Mouse (Mus musculus) lung, postnatal 0 days (tissue): Measurements from ENCODE around the gene Phf7. TPM values are rescaled to one million over a fixed set of nuclear protein-coding genes. Genes with fewer than 3 reads are reported as not detected.
A peak's percentile ranks its signal among the peaks of the same experiment; 100 is the strongest.

Source experiments
- ATAC-seq: fragments of 200-750 bp; cut with Nextera tagmentation; 2 replicates; pipeline ENCODE4 v1.8.0; 2017; ENCODE audit warnings: moderate library complexity
- DNase-seq: peaks from one replicate; pipeline ENCODE4 v3.0.0-alpha.2; 2016; ENCODE audit warnings: low spot score
- H3K27ac ChIP-seq: fragments of 300-500 bp; sonication (generic); 2 replicates; pipeline ENCODE4 v1.5.1; 2014; ENCODE audit warnings: antibody characterized with exemption, mild to moderate bottlenecking, low read length, mixed read lengths
- H3K27me3 ChIP-seq: fragments of 300-500 bp; sonication (generic); replicated peaks from 2 replicates; pipeline ENCODE4 v1.6.1; 2014; ENCODE audit warnings: low read length, mixed read lengths; ENCODE audit not compliant: insufficient read depth
- H3K36me3 ChIP-seq: fragments of 300-500 bp; sonication (generic); 2 replicates; pipeline ENCODE4 v1.6.1; 2014; ENCODE audit warnings: low read length, mixed read lengths; ENCODE audit not compliant: insufficient read depth
- H3K4me1 ChIP-seq: fragments of 300-500 bp; sonication (generic); 2 replicates; pipeline ENCODE4 v1.6.1; 2014; ENCODE audit warnings: antibody characterized with exemption, low read depth, low read length, mixed read lengths; ENCODE audit not compliant: insufficient read depth
- H3K4me2 ChIP-seq: fragments of 300-500 bp; sonication (generic); replicated peaks from 2 replicates; pipeline ENCODE4 v1.6.1; 2014; ENCODE audit warnings: low read depth, mild to moderate bottlenecking, low read length, moderate library complexity, mixed read lengths
- H3K4me3 ChIP-seq: fragments of 300-500 bp; sonication (generic); 2 replicates; pipeline ENCODE4 v1.5.1; 2014; ENCODE audit warnings: low read depth, low read length
- H3K9ac ChIP-seq: fragments of 300-500 bp; sonication (generic); replicated peaks from 2 replicates; pipeline ENCODE4 v1.6.1; 2014; ENCODE audit warnings: low read depth, mild to moderate bottlenecking
- H3K9me3 ChIP-seq: fragments of 300-500 bp; sonication (generic); 2 replicates; pipeline ENCODE4 v1.6.1; 2016; ENCODE audit warnings: low read length, mixed read lengths
- CTCF ChIP-seq: IDR thresholded peaks from 2 replicates; pipeline ENCODE4 v1.5.1; 2016; ENCODE audit warnings: antibody characterized with exemption, mild to moderate bottlenecking
- EP300 ChIP-seq: IDR thresholded peaks from 2 replicates; pipeline ENCODE4 v1.6.1; 2016; ENCODE audit warnings: antibody characterized with exemption, mild to moderate bottlenecking, control low read depth
- WGBS: fragments of 180-500 bp; shearing (Covaris S2); extraction: QIAGEN DNeasy Blood & Tissue Kit; methylation state at CpG from one replicate; pipeline ENCODE4 v1.1.7; 2014; 5-methylcytosine and 5-hydroxymethylcytosine counted together
- polyA plus RNA-seq: library from polyadenylated mRNA; unstranded; fragments of >200 nt; fragmentation: Nextera tagmentation; extraction: Ambion mirVana; gene quantifications from 2 replicates; pipeline ENCODE4 v1.2.1, GENCODE M21; 2015

Phf7 gene
- polyA plus RNA-seq, 1 experiment from 2014 or later = 18.8 TPM

DNA sequence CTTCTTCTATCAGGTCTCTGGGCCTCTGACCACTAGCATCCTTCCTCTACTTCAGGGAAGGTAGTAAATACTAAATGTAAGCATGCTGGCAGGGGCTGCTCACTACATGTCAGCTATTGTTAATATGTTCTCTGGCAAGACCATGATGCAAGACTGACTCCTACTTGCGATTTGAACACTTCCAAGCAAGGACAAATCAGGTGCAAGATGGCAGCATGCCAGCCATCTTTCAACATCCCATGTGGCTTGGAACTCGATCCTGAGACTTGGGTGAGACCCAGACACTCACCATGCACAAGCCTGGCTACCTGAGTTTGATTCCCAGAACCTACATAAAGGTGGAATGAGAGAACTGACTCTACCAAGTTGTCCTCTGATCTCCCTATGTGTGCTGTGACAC lies 59.2 kb downstream of the Phf7 start:
- H3K27ac ChIP-seq = no peak overlapping the region
- H3K27me3 ChIP-seq = no peaks in the 10 kb centered on the region
- WGBS = 33% methylated on average over 2 of the region's 2 CpGs
- no peak overlapping the region for H3K4me2 ChIP-seq
- H3K9me3 ChIP-seq = no peaks in the 10 kb centered on the region
- H3K9ac ChIP-seq = no peak overlapping the region
- peak; percentile 39 for DNase-seq
- peaks cover 23% of the 10 kb centered on the region; the same call in 1 of the 2 replicates for H3K4me1 ChIP-seq
- ATAC-seq = no peak
- H3K4me3 ChIP-seq = no peak overlapping the region
- H3K36me3 ChIP-seq = peaks cover 38% of the 10 kb centered on the region
- TF ChIP-seq EP300 = no peak
- no peak for TF ChIP-seq CTCF

- Histone ChIP-seq H3K27ac (peak overlapping the region; percentile 77), H3K9me3 (no peaks in the 10 kb centered on the region), H3K4me2 (no peak overlapping the region), H3K9ac (0 out of 2 replicates have a peak overlapping the region, but pooled peaks have one; percentile 5), H3K27me3 (no peaks in the 10 kb centered on the region), H3K4me1 (peaks cover 8% of the 10 kb centered on the region; the same call in 1 of the 2 replicates), H3K36me3 (peaks cover 56% of the 10 kb centered on the region), H3K4me3 (no peak overlapping the region)
- no peak for TF ChIP-seq EP300
- ATAC-seq (no peak), DNase-seq (no peak)
- WGBS = 86% methylated on average over 3 of the region's 3 CpGs
Observed at GRCm38 (mm10) chr14:31189348-31189747, 61.8 kb downstream of the Phf7 start.

DNA sequence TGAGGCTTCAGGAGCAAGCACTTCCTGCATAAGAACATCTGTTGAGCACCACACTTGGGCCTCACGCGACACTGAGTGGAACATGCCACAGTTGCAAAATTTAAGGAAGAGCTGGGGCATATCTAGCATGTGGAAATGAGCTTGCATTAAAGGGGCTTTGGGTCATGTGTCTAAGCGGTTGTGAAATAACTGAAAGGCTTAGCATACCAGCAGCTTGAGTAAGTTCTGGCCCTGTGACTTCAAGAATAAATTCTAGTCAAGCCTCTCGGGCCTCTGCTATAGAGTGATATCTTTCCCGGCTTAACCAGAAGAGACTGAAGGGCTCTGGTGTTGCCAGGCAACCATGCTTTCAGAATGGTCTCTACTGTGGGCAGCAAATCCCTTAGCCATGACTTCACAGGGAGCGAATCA lies 62.3 kb downstream of the Phf7 start:
- Histone ChIP-seq H3K4me2 (no peak overlapping the region), H3K9me3 (no peaks in the 10 kb centered on the region), H3K4me1 (peaks cover 8% of the 10 kb centered on the region; the same call in 1 of the 2 replicates), H3K27me3 (no peaks in the 10 kb centered on the region), H3K4me3 (no peak overlapping the region), H3K36me3 (peaks cover 61% of the 10 kb centered on the region), H3K9ac (no peak overlapping the region), H3K27ac (peak overlapping the region; percentile 77)
- DNase-seq = peak; percentile 96
- TF ChIP-seq EP300 = peak; percentile 87
- no peak for TF ChIP-seq CTCF
- 34% methylated on average over 6 of the region's 6 CpGs for WGBS
- peak; percentile 90 for ATAC-seq

Other genes starting within 250 kb of the Phf7 start
- 42.4 and 48.9 TPM in 2 replicates for gene Glt8d1, start 249.9 kb downstream of the Phf7 start, polyA plus RNA-seq
- 467 and 493 TPM in 2 replicates for gene Spcs1, start 249.6 kb downstream of the Phf7 start, polyA plus RNA-seq
- 59.8 and 73.1 TPM in 2 replicates for gene Pbrm1, start 232.2 kb downstream of the Phf7 start, polyA plus RNA-seq
- 29.5 and 31.9 TPM in 2 replicates for gene Gnl3, start 232.2 kb downstream of the Phf7 start, polyA plus RNA-seq
- 109 and 118 TPM in 2 replicates for gene Smim4, start 122.4 kb downstream of the Phf7 start, polyA plus RNA-seq
- gene Nt5dc2, start 120.3 kb downstream of the Phf7 start, polyA plus RNA-seq = 148 and 162 TPM in 2 replicates
- 32.4 and 34.2 TPM in 2 replicates for gene Stab1, start 82.7 kb downstream of the Phf7 start, polyA plus RNA-seq
- gene Tnnc1, start 43.0 kb downstream of the Phf7 start, polyA plus RNA-seq = 77.2 and 87.2 TPM in 2 replicates
- gene Nisch, start 34.4 kb downstream of the Phf7 start, polyA plus RNA-seq = 196 and 224 TPM in 2 replicates
- 4.7 and 5.7 TPM in 2 replicates for gene Sema3g, start 33.5 kb downstream of the Phf7 start, polyA plus RNA-seq
- 38.1 and 38.7 TPM in 2 replicates for gene Bap1, start 133 bp upstream of the Phf7 start, polyA plus RNA-seq
- gene Dnah1, start 72.6 kb upstream of the Phf7 start, polyA plus RNA-seq = 0.53 and 0.67 TPM in 2 replicates
- 23.1 and 25.1 TPM in 2 replicates for gene Capn7, start 85.3 kb upstream of the Phf7 start, polyA plus RNA-seq
- 37.9 and 38.4 TPM in 2 replicates for gene Sh3bp5, start 184.8 kb upstream of the Phf7 start, polyA plus RNA-seq
- 10.0 and 11.3 TPM in 2 replicates for gene Eaf1, start 243.1 kb upstream of the Phf7 start, polyA plus RNA-seq
- 40.9 and 49.1 TPM in 2 replicates for gene Mettl6, start 243.7 kb upstream of the Phf7 start, polyA plus RNA-seq